In genomic region chr4:53410752-53411151, GRCm38 (mm10) we compare ENCODE assay signal across 17 mouse cellular contexts.
"Had no signal": no experiment of that assay in that cellular context is flagged by ENCODE, and none has a peak within 500 bp of the region (broad histone marks: within the 10 kb centered on the region; RNA-seq: fewer than 3 reads in every experiment).

No protein-coding gene starts in this region.

- ATAC-seq: intestine, postnatal 0 days; liver, embryonic 12.5 days had no signal

- H3K27me3 ChIP-seq: limb, embryonic 15.5 days; liver, embryonic 12.5 days; neural tube, embryonic 12.5 days had no signal

- H3K4me3 ChIP-seq: layer of hippocampus, adult 2 months; left cerebral cortex, adult 2 months; limb, embryonic 15.5 days; liver, embryonic 12.5 days; midbrain, embryonic 10.5 days; neural tube, embryonic 12.5 days had no signal

- H3K36me3 ChIP-seq: limb, embryonic 15.5 days; liver, embryonic 12.5 days; midbrain, embryonic 10.5 days; neural tube, embryonic 12.5 days had no signal

- H3K27ac ChIP-seq: left cerebral cortex, adult 2 months; limb, embryonic 15.5 days; liver, embryonic 12.5 days; midbrain, embryonic 10.5 days; neural tube, embryonic 12.5 days; stomach, postnatal 0 days had no signal

- DNase-seq: kidney, postnatal 10 days; kidney, postnatal 4 days; lung, embryonic 14.5 days; lung, postnatal 10 days; lung, postnatal 4 days; midbrain, embryonic 14.5 days; retina, postnatal 1 day; right cerebral cortex, postnatal 4 days; spleen, adult 18-20 months had no signal

- H3K4me1 ChIP-seq: neural tube, embryonic 12.5 days had no signal
